Mouse (Mus musculus): ENCODE measurements around the gene Becn1. TPM values are rescaled to one million over a fixed set of nuclear protein-coding genes. Genes with fewer than 3 reads are reported as not detected.

Becn1 gene
- polyA plus RNA-seq, 1 experiment from 2014 or later = 194 TPM

- no peak overlapping the region for H3K27ac ChIP-seq
Observed at GRCm38 (mm10) chr11:101247521-101248030, 54.5 kb downstream of the Becn1 start.

GRCm38 (mm10) chr11:101246702-101247012 lies 55.4 kb downstream of the Becn1 start:
- Histone ChIP-seq H3K4me1 (replicated peaks) (peaks cover 15% of the 10 kb centered on the region), H3K4me2 (replicated peaks) (peak overlapping the region; percentile 97), H3K27me3 (peaks cover 48% of the 10 kb centered on the region), H3K9ac (replicated peaks) (peak overlapping the region; percentile 83), H3K27ac (peak overlapping the region; percentile 30; the same call in 1 of the 2 replicates), H3K4me3 (replicated peaks) (peak overlapping the region; percentile 61), H3K36me3 (no peaks in the 10 kb centered on the region), H3K9me3 (no peaks in the 10 kb centered on the region)
- 2% methylated on average over 7 of the region's 7 CpGs for WGBS
- ATAC-seq = no peak; the same call in 1 of the 2 replicates

More at GRCm38 (mm10) chr11:101247521-101248030, 54.5 kb downstream of the Becn1 start:
- Histone ChIP-seq H3K9ac (replicated peaks) (no peak overlapping the region), H3K27me3 (peaks cover 48% of the 10 kb centered on the region), H3K9me3 (no peaks in the 10 kb centered on the region), H3K4me2 (replicated peaks) (0 out of 2 replicates have a peak overlapping the region, but pooled peaks have one; percentile 97), H3K36me3 (no peaks in the 10 kb centered on the region), H3K4me3 (replicated peaks) (no peak overlapping the region), H3K4me1 (replicated peaks) (peaks cover 17% of the 10 kb centered on the region)
- 84% methylated on average over 6 of the region's 6 CpGs for WGBS
- no peak for ATAC-seq

DNA sequence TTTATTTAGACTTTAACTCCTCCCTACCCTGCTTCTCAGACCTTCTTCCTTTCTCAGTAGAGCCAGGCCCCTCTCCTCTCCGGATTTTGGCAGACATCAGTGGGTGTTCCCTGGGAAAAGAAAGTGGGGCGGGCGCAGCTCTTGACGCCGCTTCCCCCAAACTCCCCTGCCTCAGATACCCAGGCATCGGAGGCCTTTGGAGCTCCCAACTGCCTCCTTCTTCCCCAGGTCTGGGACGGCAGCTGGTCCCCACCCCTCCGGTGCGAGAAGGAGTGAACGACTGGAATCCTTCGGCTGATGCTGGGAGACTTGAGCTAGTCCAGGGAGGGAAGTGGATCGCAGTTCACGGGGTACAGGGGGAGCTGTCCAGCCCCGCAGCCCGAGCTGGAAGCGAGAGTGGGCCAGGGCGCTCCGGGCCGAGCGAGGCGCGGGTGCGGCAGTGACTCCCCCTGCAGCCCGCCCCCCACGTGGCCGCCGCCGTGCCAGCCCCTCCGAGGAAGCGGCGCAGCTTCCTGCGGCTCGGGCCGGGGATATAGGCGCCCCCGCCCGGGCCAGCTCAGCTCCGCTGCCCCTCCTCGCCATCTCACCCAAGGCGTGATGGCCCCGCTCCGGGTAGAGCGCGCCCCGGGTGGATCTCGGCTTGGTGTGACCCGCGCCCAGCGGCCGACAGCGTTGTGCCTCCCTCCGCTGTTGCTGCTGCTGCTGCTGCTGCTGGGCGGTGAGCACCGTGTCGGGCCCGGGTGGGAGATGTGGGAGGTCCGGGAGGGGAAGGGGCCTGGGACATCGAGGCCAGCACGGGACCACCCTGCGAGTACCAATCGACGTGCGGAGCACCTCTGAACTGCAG lies 56.0 kb downstream of the Becn1 start, which contains the start of gene Ramp2:
Gene Ramp2 (plus strand): TSS at position 174 of the 847 bp plus-strand sequence.
- under 1% methylated on average over 63 of the region's 63 CpGs for WGBS
- H3K4me3 ChIP-seq (replicated peaks) = peak within 1 kb of the TSS; percentile 61

GRCm38 (mm10) chr11:101245071-101245470 lies 57.0 kb downstream of the Becn1 start:
- Histone ChIP-seq H3K27me3 (peaks cover 48% of the 10 kb centered on the region), H3K4me1 (replicated peaks) (peaks cover 15% of the 10 kb centered on the region), H3K9ac (replicated peaks) (no peak overlapping the region), H3K27ac (no peak overlapping the region), H3K9me3 (no peaks in the 10 kb centered on the region), H3K4me2 (replicated peaks) (no peak overlapping the region), H3K4me3 (replicated peaks) (no peak overlapping the region), H3K36me3 (no peaks in the 10 kb centered on the region)
- 36% methylated on average over 4 of the region's 4 CpGs for WGBS
- no peak for ATAC-seq

More for the DNA sequence above, 56.0 kb downstream of the Becn1 start, which contains the start of gene Ramp2:
- peak; percentile 85 for ATAC-seq
- Histone ChIP-seq H3K4me2 (replicated peaks) (peak within 1 kb of the TSS; percentile 97), H3K27me3 (peaks cover 48% of the 10 kb centered on the region), H3K4me1 (replicated peaks) (peaks cover 15% of the 10 kb centered on the region), H3K9ac (replicated peaks) (peak within 1 kb of the TSS; percentile 83), H3K9me3 (no peaks in the 10 kb centered on the region), H3K27ac (peak within 1 kb of the TSS; percentile 30; the same call in 1 of the 2 replicates), H3K36me3 (no peaks in the 10 kb centered on the region)

GRCm38 (mm10) chr11:101238071-101238647 lies 63.9 kb downstream of the Becn1 start:
- 63% methylated on average over 5 of the region's 5 CpGs for WGBS
- Histone ChIP-seq H3K27ac (no peak overlapping the region), H3K27me3 (no peaks in the 10 kb centered on the region), H3K4me1 (replicated peaks) (no peaks in the 10 kb centered on the region), H3K4me3 (replicated peaks) (no peak overlapping the region), H3K9ac (replicated peaks) (no peak overlapping the region), H3K9me3 (no peaks in the 10 kb centered on the region), H3K4me2 (replicated peaks) (no peak overlapping the region), H3K36me3 (no peaks in the 10 kb centered on the region)
- no peak for ATAC-seq

DNA sequence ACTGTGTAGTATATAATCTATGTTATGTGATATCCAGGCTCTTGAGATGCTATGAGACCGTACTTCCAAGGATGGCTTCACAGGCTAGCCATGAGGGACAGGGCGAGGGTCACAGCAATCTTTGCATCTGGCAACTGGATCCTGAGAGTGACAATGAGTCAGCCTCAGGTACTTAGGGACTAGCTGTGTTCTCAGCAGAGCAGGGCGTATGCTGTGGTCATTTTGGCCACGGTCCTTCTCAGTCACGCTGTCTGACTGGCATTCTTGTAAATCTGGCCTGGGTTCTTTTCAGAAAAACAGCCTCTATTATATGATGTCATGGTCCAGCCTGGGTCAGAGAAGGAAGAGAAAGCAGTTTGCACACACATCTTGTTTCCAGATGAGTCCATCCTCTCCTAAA lies 65.3 kb downstream of the Becn1 start:
- H3K27me3 ChIP-seq = peaks cover 5% of the 10 kb centered on the region; the same call in 1 of the 2 replicates
- WGBS = 91% methylated on average over 5 of the region's 5 CpGs

More for the DNA sequence above, 65.3 kb downstream of the Becn1 start:
- Histone ChIP-seq H3K9ac (replicated peaks) (no peak overlapping the region), H3K4me3 (replicated peaks) (no peak overlapping the region), H3K36me3 (no peaks in the 10 kb centered on the region), H3K4me1 (replicated peaks) (no peaks in the 10 kb centered on the region), H3K9me3 (no peaks in the 10 kb centered on the region), H3K4me2 (replicated peaks) (no peak overlapping the region), H3K27ac (no peak overlapping the region)
- ATAC-seq = no peak

Other genes with a start within 250 kb of the Becn1 start
- gene Naglu, start 232.3 kb downstream of the Becn1 start, polyA plus RNA-seq (2015; fragmentation: Nextera tagmentation; extraction: Ambion mirVana) = 9.7 and 9.9 TPM in 2 replicates
- gene Hsd17b1, start 223.9 kb downstream of the Becn1 start, polyA plus RNA-seq (2015; fragmentation: Nextera tagmentation; extraction: Ambion mirVana) = 0.24 TPM in 1 of 2 replicates, not detected in the other
- 47.1 and 52.8 TPM in 2 replicates for gene Coasy, start 219.7 kb downstream of the Becn1 start, polyA plus RNA-seq (2015; fragmentation: Nextera tagmentation; extraction: Ambion mirVana)
- gene Mlx, start 215.0 kb downstream of the Becn1 start, polyA plus RNA-seq (2015; fragmentation: Nextera tagmentation; extraction: Ambion mirVana) = 85.9 and 90.9 TPM in 2 replicates
- gene Psmc3ip, start 206.8 kb downstream of the Becn1 start, polyA plus RNA-seq (2015; fragmentation: Nextera tagmentation; extraction: Ambion mirVana) = 27.9 and 30.8 TPM in 2 replicates
- gene Retreg3, start 182.4 kb downstream of the Becn1 start, polyA plus RNA-seq (2015; fragmentation: Nextera tagmentation; extraction: Ambion mirVana) = 21.8 and 28.5 TPM in 2 replicates
- 89.4 and 91.0 TPM in 2 replicates for gene Tubg1, start 182.3 kb downstream of the Becn1 start, polyA plus RNA-seq (2015; fragmentation: Nextera tagmentation; extraction: Ambion mirVana)
- gene Tubg2, start 146.4 kb downstream of the Becn1 start, polyA plus RNA-seq (2015; fragmentation: Nextera tagmentation; extraction: Ambion mirVana) = 29.8 and 31.6 TPM in 2 replicates
- 1.3 and 1.5 TPM in 2 replicates for gene Cntnap1, start 131.8 kb downstream of the Becn1 start, polyA plus RNA-seq (2015; fragmentation: Nextera tagmentation; extraction: Ambion mirVana)
- 7.3 and 8.1 TPM in 2 replicates for gene Plekhh3, start 130.9 kb downstream of the Becn1 start, polyA plus RNA-seq (2015; fragmentation: Nextera tagmentation; extraction: Ambion mirVana)
- gene Ccr10, start 126.8 kb downstream of the Becn1 start, polyA plus RNA-seq (2015; fragmentation: Nextera tagmentation; extraction: Ambion mirVana) = 0.19 and 0.38 TPM in 2 replicates
- gene Ezh1, start 75.8 kb downstream of the Becn1 start, polyA plus RNA-seq (2015; fragmentation: Nextera tagmentation; extraction: Ambion mirVana) = 17.6 and 17.7 TPM in 2 replicates
- gene Ramp2, start 56.3 kb downstream of the Becn1 start, polyA plus RNA-seq (2015; fragmentation: Nextera tagmentation; extraction: Ambion mirVana) = 64.4 and 65.7 TPM in 2 replicates
- gene Vps25, start 48.6 kb downstream of the Becn1 start, polyA plus RNA-seq (2015; fragmentation: Nextera tagmentation; extraction: Ambion mirVana) = 110 and 111 TPM in 2 replicates
- gene Wnk4, start 41.7 kb downstream of the Becn1 start, polyA plus RNA-seq (2015; fragmentation: Nextera tagmentation; extraction: Ambion mirVana) = 7.2 and 7.5 TPM in 2 replicates
- gene Cntd1, start 23.3 kb downstream of the Becn1 start, polyA plus RNA-seq (2015; fragmentation: Nextera tagmentation; extraction: Ambion mirVana) = 1.2 and 1.3 TPM in 2 replicates
- gene Coa3, start 23.2 kb downstream of the Becn1 start, polyA plus RNA-seq (2015; fragmentation: Nextera tagmentation; extraction: Ambion mirVana) = 210 and 213 TPM in 2 replicates
- gene Psme3, start 13.9 kb upstream of the Becn1 start, polyA plus RNA-seq (2015; fragmentation: Nextera tagmentation; extraction: Ambion mirVana) = 126 and 134 TPM in 2 replicates
- gene Aoc2, start 22.8 kb upstream of the Becn1 start, polyA plus RNA-seq (2015; fragmentation: Nextera tagmentation; extraction: Ambion mirVana) = 2.4 and 2.5 TPM in 2 replicates
- gene Aoc3, start 28.3 kb upstream of the Becn1 start, polyA plus RNA-seq (2015; fragmentation: Nextera tagmentation; extraction: Ambion mirVana) = not detected in 2 replicates
- not detected in 2 replicates for gene G6pc, start 65.3 kb upstream of the Becn1 start, polyA plus RNA-seq (2015; fragmentation: Nextera tagmentation; extraction: Ambion mirVana)
- 94.8 and 101 TPM in 2 replicates for gene Aarsd1, start 115.3 kb upstream of the Becn1 start, polyA plus RNA-seq (2015; fragmentation: Nextera tagmentation; extraction: Ambion mirVana)
- gene Gm27029, start 122.5 kb upstream of the Becn1 start, polyA plus RNA-seq (2015; fragmentation: Nextera tagmentation; extraction: Ambion mirVana) = 6.6 and 8.5 TPM in 2 replicates
- 26.2 and 26.4 TPM in 2 replicates for gene Rundc1, start 122.8 kb upstream of the Becn1 start, polyA plus RNA-seq (2015; fragmentation: Nextera tagmentation; extraction: Ambion mirVana)
- 2.0 and 2.6 TPM in 2 replicates for gene Ptges3l, start 123.0 kb upstream of the Becn1 start, polyA plus RNA-seq (2015; fragmentation: Nextera tagmentation; extraction: Ambion mirVana)
- gene Rpl27, start 140.0 kb upstream of the Becn1 start, polyA plus RNA-seq (2015; fragmentation: Nextera tagmentation; extraction: Ambion mirVana) = 303 and 310 TPM in 2 replicates
- gene Ifi35, start 146.1 kb upstream of the Becn1 start, polyA plus RNA-seq (2015; fragmentation: Nextera tagmentation; extraction: Ambion mirVana) = 2.2 and 2.3 TPM in 2 replicates
- gene Rnd2, start 162.7 kb upstream of the Becn1 start, polyA plus RNA-seq (2015; fragmentation: Nextera tagmentation; extraction: Ambion mirVana) = 102 and 117 TPM in 2 replicates
- 79.5 and 91.5 TPM in 2 replicates for gene Vat1, start 163.9 kb upstream of the Becn1 start, polyA plus RNA-seq (2015; fragmentation: Nextera tagmentation; extraction: Ambion mirVana)
- gene Brca1, start 249.7 kb upstream of the Becn1 start, polyA plus RNA-seq (2015; fragmentation: Nextera tagmentation; extraction: Ambion mirVana) = 4.7 and 5.3 TPM in 2 replicates
- gene Nbr1, start 249.9 kb upstream of the Becn1 start, polyA plus RNA-seq (2015; fragmentation: Nextera tagmentation; extraction: Ambion mirVana) = 113 and 116 TPM in 2 replicates